Mouse (Mus musculus) cerebellum, adult 11-12 months (tissue): ENCODE data around the gene Rpgrip1.

Experiments
- DNase-seq: peaks from one replicate; pipeline ENCODE4 v3.0.0; 2022

Rpgrip1 gene

DNA sequence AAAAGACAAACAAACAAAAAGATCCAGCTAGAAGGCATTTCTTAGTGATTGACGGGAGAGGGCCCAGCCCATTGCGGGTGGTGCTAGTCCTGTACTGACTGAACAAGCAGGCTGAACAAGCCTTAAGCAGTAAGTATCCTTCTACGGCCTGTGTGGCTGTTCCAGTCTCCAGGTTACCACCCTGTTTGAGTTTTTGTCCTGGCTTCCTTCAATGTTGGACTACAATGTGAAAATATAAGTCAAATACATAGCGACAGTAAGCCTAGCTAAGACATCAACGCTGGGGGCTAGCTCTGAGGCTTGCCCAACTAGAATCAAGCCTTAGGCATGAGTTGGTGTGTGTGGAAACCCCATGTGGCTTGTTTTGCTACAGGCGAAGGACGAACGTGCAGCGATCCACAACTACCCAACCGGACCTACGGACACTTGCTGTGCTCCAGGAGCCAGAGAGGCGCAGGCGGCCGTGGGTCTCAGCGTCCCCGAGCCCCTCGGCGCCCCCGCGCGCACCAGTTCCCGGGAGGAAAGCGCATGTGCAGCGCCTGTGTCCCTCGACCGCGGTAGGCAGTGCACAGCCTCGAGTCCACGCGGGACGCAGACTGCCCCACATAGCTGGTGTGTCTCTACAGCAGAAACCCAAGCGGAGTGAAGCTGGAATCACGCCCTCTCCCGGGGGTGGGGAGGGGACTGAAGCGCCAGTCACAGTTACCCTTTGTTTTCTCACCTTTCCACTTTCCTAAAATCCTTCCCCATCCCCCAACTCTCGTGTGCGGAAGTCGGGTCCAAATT lies 8.5 kb downstream of the Rpgrip1 start:
- peak; percentile 73 for DNase-seq

DNA sequence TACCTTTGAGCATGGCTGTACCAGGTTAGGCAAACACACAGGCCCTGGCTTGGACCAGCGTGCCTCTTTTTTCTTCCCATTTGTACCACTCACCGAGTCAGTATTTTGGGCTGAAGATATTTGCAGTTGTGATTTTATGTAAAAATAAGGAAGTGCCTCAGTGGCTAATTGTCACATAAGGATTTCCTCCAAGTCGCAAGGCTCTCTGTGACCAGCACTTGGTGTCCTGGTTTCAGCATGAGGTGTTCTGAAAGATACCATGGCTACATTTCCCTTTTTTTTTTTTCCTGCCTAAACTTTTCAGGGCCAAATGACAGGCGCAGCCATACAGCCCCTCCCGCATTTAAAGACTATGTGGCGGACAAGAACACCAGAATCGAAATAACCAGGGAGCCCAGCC lies 9.7 kb downstream of the Rpgrip1 start:
- no peak for DNase-seq

DNA sequence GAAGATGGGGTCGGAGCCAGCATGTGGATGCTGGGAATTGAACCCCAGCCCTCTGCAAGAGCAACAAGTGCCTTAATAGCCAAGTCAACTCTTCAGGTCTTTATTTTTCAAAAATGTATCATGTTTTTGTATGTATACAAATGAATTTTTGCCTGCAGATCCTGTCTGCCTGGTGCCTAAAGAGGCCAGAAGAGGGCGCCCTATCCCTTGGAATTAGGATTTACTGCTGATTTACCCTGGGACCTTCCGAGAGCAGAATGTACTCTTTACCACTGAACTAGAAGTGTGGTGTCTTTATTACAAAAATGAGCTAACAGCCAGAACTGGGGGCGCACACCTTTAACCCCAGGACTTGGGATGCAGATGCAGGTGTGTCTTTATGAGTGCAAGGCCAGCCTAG lies 13.4 kb downstream of the Rpgrip1 start:
- peak; percentile 58 for DNase-seq

- DNase-seq = no peak
These were observed 14.1 kb downstream of the Rpgrip1 start for GRCm38 (mm10) chr14:52124636-52125035.

- no peak for DNase-seq
These were observed 23.1 kb downstream of the Rpgrip1 start for GRCm38 (mm10) chr14:52133584-52133983.

DNA sequence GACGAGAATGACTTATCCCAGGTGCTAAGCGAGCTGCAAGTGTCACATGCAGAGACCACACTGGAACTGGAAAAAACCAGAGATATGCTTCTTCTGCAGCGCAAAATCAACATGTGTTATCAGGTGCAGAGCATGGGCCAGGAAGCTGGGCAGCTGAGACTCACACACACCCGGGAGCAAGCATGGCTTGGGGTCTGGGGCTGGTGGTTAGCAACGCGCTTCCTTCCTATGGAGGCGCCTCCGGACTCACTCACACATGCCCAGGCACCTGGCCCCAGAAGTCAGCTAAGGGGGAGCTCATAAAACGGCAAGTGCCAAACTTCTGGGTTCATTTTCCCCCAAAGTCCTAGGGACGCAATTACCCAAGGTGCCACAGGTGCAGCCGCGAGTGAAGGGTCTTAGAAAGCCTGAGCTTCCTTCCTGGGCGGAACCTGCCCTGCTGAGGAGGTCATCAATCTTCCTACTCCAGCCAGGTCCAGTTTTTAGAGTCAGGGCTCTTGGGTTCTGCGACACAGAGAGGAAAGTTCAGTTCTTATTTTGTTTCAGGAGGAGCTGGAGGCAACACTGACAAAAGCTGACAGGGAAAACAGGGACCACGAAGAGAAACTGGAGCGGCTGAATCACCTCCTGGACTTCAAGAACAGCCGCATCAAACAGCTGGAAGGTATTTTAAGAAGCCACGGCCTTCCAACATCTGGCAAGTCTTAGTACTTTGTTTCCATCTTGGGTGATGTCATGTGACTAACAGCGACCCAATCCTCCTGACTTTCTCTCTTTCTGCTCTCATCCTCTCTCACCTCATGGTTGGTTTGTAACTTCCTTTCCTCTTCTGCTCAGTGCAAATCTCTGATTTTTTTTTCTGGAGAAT lies 30.3 kb downstream of the Rpgrip1 start:
- DNase-seq = no peak

DNA sequence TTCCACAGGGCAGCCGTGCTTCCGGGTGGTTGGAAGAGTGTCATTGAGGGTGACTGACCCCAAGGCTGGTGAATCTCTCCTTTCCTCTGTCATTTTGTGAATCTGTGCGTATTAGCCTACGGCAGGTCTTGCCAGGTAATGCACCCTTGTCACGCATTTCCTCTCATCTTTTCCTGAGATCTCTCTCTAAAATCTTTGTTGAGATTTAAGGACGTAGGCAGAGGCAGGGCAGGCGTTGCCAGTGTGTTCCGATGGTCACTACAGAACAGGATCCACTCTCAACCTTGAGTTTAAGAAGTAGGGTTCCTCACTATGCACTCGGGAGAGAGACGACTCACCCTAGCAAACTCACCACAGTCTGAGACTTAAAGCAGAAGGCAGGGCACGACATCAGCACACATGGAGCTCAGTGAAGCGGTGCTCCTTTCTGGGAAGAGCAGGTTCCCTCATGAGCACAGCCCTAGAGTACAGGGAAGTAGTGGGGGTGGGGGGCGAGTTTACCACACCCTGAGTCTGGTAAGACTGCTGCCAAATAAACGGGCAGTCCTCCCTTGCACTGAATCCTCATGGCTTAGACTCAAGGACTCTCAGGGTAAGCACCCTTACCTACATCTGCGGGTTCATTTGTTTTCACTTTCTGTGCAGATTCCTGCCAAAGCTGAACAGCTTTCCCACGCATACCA lies 31.1 kb downstream of the Rpgrip1 start:
- no peak for DNase-seq

DNA sequence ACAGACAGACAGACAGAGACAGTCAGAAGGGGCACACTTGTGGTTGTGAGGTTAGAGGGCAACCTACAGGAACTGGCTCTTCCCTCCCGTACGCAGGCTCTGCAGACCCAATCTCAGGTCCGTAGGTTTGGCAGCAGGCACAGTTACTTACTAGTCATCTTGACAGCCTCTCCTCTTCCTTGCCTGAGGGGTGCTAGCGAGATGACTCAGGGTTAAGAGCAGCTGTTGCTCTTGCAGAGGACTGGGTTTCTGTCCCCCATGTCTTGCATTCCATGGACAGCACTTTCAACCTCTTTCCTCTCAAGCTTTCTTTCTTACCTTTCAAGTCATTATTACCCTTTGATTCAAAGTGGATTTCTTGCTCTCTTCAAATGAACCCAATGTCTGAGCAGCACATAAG lies 33.7 kb downstream of the Rpgrip1 start:
- DNase-seq = no peak

GRCm38 (mm10) chr14:52146540-52146939 lies 36.0 kb downstream of the Rpgrip1 start:
- no peak for DNase-seq

DNA sequence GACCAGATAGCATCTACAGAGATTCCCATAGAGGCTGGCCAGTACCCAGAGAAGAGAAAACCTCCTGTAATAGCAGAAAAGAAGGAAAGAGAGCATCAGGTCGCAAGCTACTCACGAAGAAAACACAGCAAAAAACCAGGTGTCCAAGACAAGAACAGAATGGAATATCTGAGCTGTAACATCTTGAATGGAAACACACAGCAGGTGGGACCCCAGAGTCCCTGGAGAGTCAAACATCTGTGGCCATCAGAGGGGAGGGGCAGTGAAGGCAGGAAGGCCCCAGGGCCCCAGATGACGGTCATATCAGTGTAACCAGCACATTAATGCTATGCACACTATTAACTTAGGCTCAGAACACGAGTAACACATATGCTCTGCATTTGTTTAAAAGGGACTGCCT lies 39.4 kb downstream of the Rpgrip1 start:
- DNase-seq = no peak

DNA sequence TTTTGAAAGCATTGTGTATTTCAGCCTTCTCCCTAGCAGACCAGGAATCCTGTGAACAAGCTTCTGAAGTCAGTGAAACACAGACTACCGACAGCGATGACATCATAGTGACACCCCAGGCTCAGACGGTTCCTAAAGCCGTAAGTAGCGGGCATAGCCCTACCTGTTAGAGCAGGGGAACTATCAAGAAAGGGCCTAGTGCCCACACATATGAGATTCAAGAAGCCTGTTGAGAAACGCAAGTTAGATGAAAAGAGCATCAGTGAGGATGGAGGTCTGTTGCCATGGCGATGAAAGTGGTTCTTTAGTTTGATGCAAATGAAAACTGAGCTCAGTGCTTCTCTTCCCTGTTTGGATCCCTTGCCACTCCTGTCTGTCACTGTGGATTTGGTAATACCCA lies 41.7 kb downstream of the Rpgrip1 start:
- no peak for DNase-seq

DNA sequence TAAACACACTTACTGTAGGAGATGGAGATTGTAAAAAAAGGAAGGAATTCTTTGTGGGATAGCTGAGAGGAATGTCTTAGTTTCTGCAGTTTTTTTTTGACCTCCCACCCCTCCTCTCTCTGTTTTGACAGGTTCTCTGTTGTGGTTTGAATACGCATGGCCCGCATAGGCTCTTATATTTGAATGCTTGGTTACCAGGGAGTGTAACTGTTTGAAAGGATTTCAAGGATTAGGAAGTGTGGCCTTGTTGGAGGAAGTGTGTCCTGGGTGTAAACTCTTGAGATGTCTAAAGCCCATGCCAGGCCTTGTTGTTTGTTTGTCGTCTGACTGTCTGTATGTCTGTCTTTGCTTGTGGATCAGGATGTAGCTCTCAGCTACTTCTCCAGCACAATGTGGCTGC lies 42.1 kb downstream of the Rpgrip1 start:
- no peak for DNase-seq

DNA sequence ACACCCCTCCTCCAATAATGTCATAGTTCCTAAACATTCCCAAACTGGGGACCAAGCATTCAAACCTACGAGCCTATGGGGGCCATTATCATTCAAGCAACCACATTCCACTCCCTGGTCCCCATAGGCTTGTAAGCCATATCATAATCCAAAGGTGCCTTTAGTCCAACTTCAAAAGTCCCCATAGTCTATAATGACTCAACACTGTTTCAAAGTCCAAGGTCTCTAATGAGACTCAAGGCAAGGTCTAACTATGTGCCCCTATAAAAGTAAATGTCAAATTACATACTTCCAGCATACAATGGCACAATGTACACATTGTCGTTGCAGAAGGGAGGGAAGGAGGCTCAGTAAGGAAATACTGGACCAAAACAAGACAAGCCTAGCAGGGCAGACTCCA lies 44.5 kb downstream of the Rpgrip1 start:
- no peak for DNase-seq

- DNase-seq = no peak
These were observed 50.4 kb downstream of the Rpgrip1 start for GRCm38 (mm10) chr14:52160911-52161310.

- no peak for DNase-seq
These were observed 56.1 kb downstream of the Rpgrip1 start for GRCm38 (mm10) chr14:52166571-52166970.

GRCm38 (mm10) chr14:52188788-52189187 lies 78.3 kb downstream of the Rpgrip1 start:
- no peak for DNase-seq

GRCm38 (mm10) chr14:52189519-52189918 lies 79.0 kb downstream of the Rpgrip1 start:
- DNase-seq = no peak

DNA sequence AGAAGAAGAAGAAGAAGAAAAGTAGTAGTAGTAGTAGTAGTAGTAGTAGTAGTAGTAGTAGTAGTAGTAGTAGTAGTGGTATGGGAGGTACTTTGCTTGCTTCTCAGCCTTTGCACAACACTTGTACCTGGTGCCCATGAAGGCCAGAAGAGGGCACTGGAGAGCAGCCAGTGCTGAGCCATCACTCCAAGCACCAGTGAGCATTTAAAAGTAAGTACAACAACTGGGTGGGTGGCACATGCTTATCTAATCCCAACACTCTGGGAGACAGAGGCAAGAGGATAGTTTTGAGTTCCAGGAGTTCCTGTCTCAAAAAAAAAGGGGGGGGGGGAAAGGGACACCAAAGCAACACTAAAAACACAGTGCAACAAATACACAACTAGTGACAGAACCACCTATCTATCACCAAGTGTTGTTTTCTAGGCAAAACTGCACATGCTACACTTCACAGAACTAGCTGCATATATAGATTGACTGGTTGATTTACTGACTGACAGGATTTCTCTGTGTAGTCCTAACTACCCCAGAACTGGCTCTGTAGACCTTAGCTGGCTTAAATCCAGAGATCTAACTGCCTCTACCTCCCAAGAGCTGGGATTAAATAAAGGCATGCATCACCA lies 80.3 kb downstream of the Rpgrip1 start:
- DNase-seq = peak; percentile 18

GRCm38 (mm10) chr14:52195691-52196090 lies 85.2 kb downstream of the Rpgrip1 start:
- peak; percentile 38 for DNase-seq

DNA sequence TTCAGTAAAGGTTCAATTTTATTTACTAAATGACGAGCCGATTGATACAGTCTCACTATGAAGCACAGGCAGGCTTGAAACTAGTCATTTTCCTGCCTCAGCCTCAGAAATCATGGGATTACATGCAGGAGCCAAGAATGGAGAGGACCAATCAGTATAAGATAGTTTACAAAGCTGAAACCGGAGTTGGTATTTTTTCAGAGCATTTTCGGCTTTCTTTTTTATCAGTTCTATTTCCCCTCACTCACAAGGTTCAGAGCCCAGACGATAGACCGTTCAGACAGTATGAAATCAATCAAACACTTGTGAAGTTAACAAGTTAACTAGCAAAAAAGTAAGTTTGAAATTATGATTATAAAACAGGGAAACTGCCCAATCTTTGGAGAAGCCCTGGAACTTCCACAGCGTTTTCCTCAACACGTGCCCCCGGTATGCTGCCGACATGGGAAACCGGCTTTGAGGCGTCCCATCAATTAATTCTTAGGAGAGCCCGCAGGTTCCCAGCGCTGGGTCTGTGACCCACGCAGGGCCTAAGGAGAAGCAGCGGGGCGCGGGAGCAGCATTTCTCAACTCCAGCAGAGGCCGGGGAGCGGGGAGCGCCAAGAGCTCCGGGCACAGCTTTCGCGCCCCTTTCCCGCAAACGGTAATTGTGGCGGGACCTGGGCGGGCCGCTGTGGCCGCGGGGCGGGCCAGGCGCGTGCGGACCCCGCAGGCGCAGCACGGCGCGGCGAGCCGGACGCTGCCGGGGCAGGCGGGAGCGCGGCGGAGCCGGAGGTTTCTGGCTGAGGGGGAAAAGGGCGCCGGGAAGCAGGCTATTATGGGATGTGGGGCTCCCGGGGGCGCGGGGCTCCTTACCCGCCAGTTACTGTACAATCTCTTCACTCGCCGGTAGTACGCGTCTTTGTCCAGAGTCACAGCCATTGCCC lies 86.0 kb downstream of the Rpgrip1 start:
- DNase-seq = no peak

DNA sequence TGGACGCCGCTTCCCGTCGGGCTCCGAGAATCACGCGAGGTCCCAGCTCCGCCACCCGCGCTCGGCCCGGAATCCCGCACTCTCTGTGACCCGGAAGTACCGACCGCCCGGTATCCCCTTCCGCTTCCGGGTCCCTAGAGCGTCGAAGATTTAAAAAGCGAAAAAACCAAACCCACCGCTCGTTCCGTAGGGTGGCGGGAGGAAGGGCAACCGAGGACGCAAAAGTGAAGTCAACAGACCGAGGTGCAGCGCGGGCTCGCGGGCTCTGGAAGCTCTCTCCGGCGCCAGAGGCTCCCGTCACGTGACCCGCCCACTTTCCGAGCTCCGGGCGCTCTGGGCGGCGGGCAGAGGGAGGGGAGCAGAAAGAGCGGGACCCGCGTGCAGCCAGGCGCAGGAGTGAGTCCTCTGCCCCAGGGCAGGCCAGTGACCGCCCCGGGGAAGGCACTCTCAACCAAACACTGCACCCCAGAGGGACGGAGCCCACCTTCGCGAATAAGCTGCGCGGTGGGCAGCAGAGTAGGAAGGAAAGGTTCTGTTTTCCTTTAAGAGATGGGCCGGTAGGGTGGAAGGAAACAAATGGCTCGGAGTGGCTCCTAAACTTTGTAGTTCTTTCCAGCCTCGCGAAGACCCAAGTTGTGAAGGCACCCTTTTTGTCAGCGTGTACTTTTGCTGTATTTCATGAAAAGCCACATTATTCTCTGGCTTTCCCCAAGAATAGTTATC lies 86.8 kb downstream of the Rpgrip1 start, which contains the start of gene Supt16:
Gene Supt16, minus strand, starts transcription at position 261 of the 723 bp plus-strand sequence.
- peak; percentile 79 for DNase-seq
